Mouse (Mus musculus): ENCODE results near the gene Tpbgl.

Tpbgl gene

DNA sequence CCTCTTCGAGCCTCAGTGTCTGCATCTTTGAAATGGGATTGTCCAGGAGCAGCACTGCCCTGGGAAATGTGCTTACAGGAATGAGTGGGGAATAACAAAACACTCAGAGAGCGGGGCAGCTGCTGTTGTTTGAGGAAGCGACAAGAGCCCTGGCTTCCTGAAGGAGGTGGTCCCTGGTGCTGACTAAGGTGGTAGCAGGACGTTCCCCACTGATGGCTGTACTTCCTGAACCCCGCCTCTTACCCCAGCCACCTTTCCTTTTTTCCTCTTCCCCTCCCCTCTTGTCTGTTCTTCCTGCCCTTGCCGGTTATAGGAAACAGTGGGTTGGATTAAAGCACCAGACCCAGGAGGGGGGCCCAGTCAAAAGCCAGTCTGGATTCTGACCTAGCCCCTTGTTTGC, 46.7 kb downstream of the Tpbgl start:
- DNase-seq (ENCODE audit: low read depth, low spot score) = no peak

DNA sequence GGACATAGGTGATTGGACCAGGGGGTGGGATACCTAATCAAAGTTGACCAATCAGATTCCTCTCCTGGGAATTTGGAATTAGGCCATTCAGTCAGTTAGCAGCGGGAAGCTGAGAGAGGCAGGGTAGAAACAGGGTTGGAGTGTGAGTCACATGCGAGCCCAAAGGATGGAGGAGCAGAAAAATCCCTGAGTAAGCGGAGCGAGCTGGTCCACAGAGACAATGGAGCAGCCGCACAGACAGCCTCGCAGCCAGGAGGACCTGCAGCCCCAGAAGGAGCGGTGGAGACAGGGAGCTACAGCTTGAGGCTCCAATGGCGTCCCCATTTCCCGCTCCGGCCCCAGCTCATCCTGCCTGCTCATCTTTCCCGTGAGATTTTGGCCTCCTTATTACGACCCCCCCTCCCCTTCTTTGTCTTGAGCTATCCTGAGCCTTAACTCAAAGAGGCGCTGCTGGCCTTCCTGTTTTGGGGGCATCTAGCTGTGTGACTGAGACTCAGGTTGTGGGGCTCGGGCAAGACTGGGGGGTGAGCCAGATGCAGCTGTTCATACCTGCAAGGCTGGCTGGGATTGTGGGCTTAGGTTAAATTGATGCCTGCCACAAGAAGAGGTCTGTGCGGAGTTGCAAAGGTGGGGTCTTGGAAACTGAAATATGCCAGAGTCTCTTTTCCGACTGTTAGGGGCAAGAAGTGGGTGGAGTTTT, 47.3 kb downstream of the Tpbgl start:
- peak; percentile 95 for DNase-seq (ENCODE audit: low read depth, low spot score)

DNA sequence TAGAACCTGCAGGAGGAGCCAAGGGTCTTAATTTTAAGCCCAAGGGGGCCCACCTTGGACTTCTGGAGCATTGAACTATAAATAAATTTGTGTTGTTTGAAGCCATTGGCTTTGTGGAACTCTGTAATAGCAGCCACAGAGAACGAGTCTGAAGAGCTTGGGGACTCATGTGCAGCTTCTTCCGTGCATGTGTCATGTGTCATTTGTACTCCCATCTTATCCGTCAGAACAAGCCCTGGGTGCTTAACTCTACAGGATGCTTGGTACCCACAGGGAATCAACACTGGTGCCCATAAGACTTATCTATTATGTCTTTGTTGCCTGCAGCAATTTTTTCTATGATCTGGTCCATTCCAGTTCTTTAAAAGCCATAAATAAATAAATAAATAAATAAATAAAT, 48.7 kb downstream of the Tpbgl start:
- no peak for DNase-seq (ENCODE audit: low read depth, low spot score)

Measured in brain, adult 2 months (tissue).